Mouse (Mus musculus) C2C12 (cell line): Measurements from ENCODE around the gene 1700001K19Rik.

Experiments
- CEBPB ChIP-seq: IDR thresholded peaks from one replicate; pipeline ENCODE4 v1.6.1; 2011; ENCODE audit warnings: low read depth, mild to moderate bottlenecking, control low read depth, moderate library complexity
- CTCF ChIP-seq: IDR thresholded peaks from one replicate; pipeline ENCODE4 v1.5.1; 2011; ENCODE audit not compliant: control insufficient read depth, insufficient read depth, insufficient read length
- FOSL1 ChIP-seq: IDR thresholded peaks from one replicate; pipeline ENCODE4 v1.8.0; 2011; ENCODE audit warnings: mild to moderate bottlenecking, low read length; ENCODE audit not compliant: poor library complexity, insufficient read depth, severe bottlenecking
- MAX ChIP-seq: IDR thresholded peaks from one replicate; pipeline ENCODE4 v1.6.1; 2011; ENCODE audit warnings: mild to moderate bottlenecking, control low read depth
- MYOD1 ChIP-seq: IDR thresholded peaks from one replicate; pipeline ENCODE4 v1.6.1; 2011; ENCODE audit warnings: low read depth; ENCODE audit not compliant: control insufficient read depth, insufficient read length
- MYOG ChIP-seq: IDR thresholded peaks from one replicate; pipeline ENCODE4 v1.6.1; 2011; ENCODE audit not compliant: control insufficient read depth, insufficient read length; ENCODE audit errors: extremely low read depth
- USF1 ChIP-seq: IDR thresholded peaks from one replicate; pipeline ENCODE4 v1.6.1; 2011; ENCODE audit warnings: low read depth, mild to moderate bottlenecking, control low read depth, moderate library complexity

- no peak for TF ChIP-seq CTCF
- TF ChIP-seq MAX = no peak
- TF ChIP-seq CEBPB = no peak
- TF ChIP-seq USF1 = no peak
- no peak for TF ChIP-seq MYOG
- TF ChIP-seq MYOD1 = no peak
- TF ChIP-seq FOSL1 = no peak
Measured at GRCm38 (mm10) chr12:110697457-110697856, 15.0 kb upstream of the 1700001K19Rik start.
